Mouse (Mus musculus): ENCODE data around the gene Dpysl5.
A peak's percentile ranks its signal among the peaks of the same experiment; 100 is the strongest.

The Dpysl5 gene

DNA sequence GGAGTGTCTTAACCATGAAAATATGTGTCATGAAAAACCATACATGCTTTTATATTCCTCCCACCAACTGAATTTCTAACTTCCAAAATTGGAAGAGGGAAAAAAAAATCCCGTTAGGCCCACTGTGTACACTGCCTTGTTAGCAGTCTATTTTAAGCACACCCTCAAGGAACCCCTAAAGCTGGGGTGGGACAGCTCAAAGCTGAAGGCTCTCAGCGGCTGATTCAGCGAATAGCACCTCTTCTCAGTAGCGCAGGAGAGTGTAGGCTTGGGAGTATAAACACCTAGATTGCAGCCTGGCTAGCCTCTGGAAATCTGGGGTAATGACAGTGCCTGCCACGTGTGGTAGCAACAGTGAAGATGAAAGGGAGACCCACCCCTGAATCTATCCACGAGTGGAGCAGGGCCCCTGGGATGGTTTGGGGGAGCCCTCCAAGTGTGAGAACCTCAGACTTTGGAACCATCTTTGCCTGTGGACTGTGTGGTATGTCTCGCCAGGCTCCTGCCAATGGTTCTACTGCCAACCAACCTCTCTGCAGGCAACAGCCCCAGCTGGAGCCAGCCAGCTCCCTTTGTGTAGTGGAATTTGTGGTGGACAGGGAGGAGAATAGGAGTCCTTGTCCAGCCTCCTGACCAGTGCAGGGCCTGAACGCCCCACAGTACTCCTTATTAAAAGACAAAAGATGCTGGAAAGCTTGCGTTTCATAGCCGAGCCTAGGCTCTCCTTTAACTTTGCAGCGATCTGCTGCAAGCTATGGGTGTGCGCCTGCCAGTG lies 54.4 kb downstream of the Dpysl5 start:
- DNase-seq = no peak

- no peak for DNase-seq
These were observed 56.7 kb downstream of the Dpysl5 start for GRCm38 (mm10) chr5:30768082-30768481.

- peak; percentile 4 for DNase-seq
These were observed 57.2 kb downstream of the Dpysl5 start for GRCm38 (mm10) chr5:30768598-30768997.

DNA sequence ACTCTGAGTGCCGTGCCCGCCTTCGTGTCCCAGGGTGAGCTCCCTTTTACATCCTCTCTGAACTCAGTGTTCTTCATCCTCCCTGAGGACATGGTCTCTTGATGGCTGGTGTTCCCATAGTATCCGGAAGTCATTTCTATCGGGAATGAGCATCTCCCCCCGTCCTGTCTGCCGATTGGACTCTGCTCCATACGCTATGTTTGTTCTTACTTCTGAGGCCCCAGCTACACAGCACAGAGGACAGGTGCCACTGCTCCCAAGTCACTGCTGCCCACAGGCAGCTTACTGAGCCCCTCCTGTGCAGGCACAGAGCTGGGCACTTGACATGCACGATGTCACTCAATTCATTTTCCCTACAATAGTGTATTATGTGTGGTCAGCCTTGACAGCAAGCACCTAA lies 57.7 kb downstream of the Dpysl5 start:
- no peak for DNase-seq

GRCm38 (mm10) chr5:30774601-30775371 lies 63.4 kb downstream of the Dpysl5 start:
- DNase-seq = peak; percentile 71

DNA sequence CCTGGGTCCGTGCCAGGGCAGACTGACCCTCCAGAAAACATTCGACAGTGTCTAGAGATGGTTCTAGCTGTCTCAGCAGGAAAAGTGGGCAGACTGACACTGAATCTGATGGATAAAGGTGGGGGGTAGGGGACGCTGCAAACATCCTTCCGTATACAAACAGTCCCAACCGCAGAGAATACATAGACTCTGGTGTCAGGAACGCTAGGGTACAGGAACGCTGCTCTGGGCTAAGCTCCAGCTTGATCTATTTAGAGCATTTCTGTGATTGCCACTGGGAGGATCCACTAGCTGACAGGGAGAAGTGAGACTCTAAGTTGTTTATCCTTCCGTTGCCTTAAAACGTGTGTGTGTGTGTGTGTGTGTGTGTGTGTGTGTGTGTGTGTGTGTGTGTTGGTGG lies 69.3 kb downstream of the Dpysl5 start:
- DNase-seq = no peak

DNA sequence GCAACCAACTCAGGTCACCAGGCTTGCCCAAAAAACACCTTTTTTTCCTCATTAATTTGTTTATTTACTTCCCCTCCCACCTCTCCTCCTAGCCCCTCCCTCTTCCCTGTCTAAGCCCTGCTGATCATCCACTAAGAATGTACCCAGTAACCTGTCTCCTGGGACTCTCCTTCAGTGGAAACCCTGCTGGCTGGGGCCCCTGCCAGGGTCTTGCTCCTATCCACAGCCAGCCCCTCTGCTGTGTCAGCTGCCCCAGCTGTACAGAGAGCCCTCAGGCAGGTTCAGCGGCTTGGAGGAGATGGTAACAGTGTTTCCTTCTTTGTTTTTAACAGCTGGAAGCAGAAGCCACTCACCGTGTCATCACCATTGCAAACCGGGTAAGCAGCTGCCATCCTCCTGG lies 69.8 kb downstream of the Dpysl5 start:
- DNase-seq = no peak

- no peak for DNase-seq
These were observed 76.0 kb downstream of the Dpysl5 start for GRCm38 (mm10) chr5:30787381-30787780.

GRCm38 (mm10) chr5:30790047-30790446 lies 78.7 kb downstream of the Dpysl5 start:
- no peak for DNase-seq

- peak; percentile 35 for DNase-seq
These were observed 84.8 kb downstream of the Dpysl5 start for GRCm38 (mm10) chr5:30796125-30796524.

GRCm38 (mm10) chr5:30797482-30797881 lies 86.1 kb downstream of the Dpysl5 start:
- DNase-seq = no peak

- no peak for DNase-seq
These were observed 86.6 kb downstream of the Dpysl5 start for GRCm38 (mm10) chr5:30797982-30798381.

GRCm38 (mm10) chr5:30798965-30799364 lies 87.6 kb downstream of the Dpysl5 start:
- no peak for DNase-seq

GRCm38 (mm10) chr5:30802724-30803467 lies 91.5 kb downstream of the Dpysl5 start:
- DNase-seq = no peak

DNA sequence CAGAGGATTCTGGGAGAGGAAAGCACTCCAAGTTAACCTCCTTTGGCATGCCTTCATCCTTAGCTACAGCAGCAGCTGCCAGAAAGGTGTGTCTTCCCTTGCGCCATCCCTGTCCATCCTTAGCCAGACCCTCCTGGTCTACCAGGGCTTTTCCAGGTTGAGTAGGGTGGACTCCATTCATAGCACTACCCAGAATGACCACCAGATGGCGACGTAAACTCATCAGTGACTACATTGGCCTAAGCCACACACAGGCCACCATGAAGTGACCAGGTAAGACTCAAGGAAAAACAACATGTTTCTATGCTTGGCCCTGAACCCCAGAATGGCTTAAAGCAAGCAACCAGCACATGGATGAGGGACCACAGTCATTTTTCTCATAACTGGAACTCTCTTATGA lies 94.7 kb downstream of the Dpysl5 start:
- DNase-seq = peak; percentile 81

DNA sequence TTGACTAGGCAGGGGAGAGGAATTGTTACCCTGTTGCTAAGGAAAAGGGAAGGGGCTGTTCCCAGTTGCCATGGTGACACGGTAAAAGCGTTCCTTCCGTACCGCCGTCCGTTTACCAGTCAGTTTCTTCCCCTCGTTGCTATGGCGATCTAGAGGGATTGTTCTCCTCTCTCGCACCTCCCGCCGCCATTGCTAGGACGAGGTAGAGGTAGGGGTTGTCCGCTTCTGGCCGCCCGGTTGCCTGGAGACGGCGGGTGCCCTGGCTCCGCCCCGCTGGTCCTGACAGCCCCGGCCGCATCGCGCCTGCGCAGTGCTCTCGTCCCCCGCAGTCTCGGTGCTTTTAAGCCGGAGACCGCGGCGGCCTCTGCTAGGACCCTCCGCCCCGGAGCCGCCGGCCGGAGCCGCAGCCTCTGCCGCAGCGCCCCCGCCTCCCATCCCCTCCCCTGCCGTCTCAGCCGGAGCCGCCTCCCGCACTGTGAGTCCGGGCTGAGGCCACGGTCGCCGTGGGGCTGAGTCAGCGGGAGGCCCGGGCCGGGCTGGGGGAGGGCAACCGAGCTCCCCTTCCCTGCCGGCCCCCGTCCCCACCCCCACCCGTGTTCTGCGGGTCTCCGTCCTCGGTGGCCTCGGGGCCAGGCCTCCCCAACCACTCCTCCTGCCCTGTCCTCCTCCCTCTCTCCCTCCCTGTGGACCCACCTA lies 103.2 kb downstream of the Dpysl5 start, which contains the start of gene Mapre3:
Mapre3 (plus strand) TSS at position 218 of the 696 bp plus-strand sequence.
- DNase-seq = peak; percentile 91

DNA sequence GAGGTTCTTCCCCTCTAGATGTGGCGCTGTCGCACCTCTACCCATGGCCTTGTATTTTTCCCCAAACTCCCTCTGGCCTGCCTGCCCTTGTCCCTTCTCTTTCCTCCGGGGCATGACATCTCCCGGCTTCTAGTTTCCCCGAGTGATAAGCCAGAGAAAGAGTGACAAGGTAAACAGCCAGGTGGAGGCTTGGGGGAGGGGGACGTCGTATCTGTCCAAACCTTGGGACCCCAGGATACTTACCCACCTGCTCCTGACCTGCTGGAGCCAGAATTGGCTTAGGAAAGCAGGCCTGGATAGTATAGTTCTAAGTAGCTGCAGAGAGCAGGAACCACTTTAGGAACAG lies 103.7 kb downstream of the Dpysl5 start:
- no peak for DNase-seq

- DNase-seq = no peak
These were observed 105.0 kb downstream of the Dpysl5 start for GRCm38 (mm10) chr5:30816261-30816791.

DNA sequence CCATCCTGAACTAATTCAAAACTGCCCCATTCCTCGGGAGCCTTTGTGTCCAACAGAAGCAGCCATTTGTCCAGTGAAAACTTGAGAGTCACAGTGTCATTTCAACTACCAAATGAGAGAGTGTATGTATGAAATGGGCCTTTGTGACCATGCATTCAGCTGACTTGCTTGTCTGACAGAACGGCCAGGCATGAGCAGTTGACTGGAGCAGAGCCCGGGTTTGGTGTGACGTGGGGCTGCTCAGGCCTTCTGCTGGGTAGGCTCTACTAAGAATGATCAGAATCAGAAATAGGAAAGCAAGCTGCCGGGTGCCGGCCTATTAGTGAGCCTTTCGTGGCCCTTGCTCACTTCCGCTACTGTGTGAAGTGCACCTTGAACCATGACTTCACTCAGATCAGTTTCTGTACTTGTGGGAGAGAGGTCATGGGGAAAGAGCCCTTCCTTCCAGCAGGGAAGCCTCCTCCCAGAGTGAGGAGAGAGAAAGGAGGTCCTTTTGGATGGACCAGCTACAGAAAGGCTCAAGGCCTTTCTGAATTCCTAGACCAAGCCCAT lies 107.5 kb downstream of the Dpysl5 start:
- DNase-seq = peak; percentile 35

DNA sequence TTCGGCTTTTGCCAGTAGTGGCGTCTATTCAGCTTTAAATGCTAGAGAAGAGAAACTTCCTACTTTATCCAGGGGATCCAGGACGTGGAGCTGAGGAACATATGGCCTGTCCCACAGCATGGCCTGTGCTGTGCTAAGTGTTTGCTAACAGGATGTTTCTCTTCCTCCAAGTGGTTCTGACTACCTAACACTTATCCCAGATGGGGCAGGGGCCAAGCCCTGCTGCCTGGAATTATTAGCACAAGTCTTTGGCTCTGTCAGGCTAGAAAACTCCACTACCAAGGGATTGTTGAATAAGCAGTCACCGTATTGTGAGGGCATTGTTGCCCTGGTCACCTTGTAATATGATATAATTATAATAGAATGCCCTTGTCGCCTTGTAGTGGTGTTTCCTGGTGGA lies 111.3 kb downstream of the Dpysl5 start:
- DNase-seq = no peak

GRCm38 (mm10) chr5:30823091-30823490 lies 111.7 kb downstream of the Dpysl5 start:
- DNase-seq = no peak

Measured in kidney, adult 11 months (tissue).